20 mouse cellular contexts compared by ENCODE assay signal in the genomic region with DNA sequence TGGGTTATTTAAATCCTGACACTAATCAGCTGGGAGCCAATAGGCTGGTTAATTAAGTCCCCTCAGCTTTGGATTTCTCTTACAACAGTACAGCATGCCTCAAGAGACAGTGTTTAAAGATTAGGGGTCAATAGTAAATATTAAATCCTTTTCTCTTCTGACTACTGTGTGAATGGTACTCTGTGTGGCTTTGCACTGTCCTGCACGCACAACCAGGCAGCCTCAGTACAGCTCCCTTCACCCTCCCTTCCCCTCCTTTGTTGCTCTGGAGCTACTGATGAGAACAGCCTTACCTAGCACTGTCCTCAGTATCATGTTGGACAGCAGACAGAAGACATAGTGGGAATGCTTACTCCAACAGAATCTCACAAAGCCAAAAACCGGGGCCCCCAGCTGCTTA. TPM values are rescaled to one million over a fixed set of nuclear protein-coding genes. Genes with fewer than 3 reads are reported as not detected.
DNase-seq lines count a peak whose midpoint lies in the region; ATAC-seq and TF ChIP-seq lines count a peak whose summit lies in the region.
"Had no signal": no experiment of that assay in that cellular context is flagged by ENCODE, and none has a peak within 500 bp of the region (broad histone marks: within the 10 kb centered on the region; RNA-seq: fewer than 3 reads in every experiment).

No protein-coding gene starts in this region.

- no peak for TF ChIP-seq CTCF in midbrain, postnatal 0 days (IDR thresholded peaks at IDR 0.05)
- TF ChIP-seq CTCF in embryonic fibroblast, embryonic 13.5 days (IDR thresholded peaks at IDR 0.05; ENCODE audit: borderline replicate concordance, insufficient read depth, low read length), result no peak

- DNase-seq in heart, adult 11 months, result peak; percentile 48
- DNase-seq in midbrain, postnatal 0 days (ENCODE audit: low spot score), result no peak
- DNase-seq in Muller cell, postnatal 12 days (ENCODE audit: inconsistent ontology term), result no peak
- DNase-seq in heart, adult 9 months (ENCODE audit: low spot score in 2 of 2), result no peak
- DNase-seq: adrenal gland, postnatal 25 days; B cell, adult 2 months; cerebellum, adult 2 months; heart, postnatal 10 days; liver, embryonic 13.5 days had no signal

- H3K4me2 ChIP-seq in heart, embryonic 12.5 days, result no peak overlapping the region
- H3K4me2 ChIP-seq in midbrain, embryonic 12.5 days (replicated peaks), result no peak overlapping the region
- H3K4me2 ChIP-seq in midbrain, postnatal 0 days (ENCODE audit: low read depth, low read length, poor library complexity, severe bottlenecking), result no peak overlapping the region
- H3K4me2 ChIP-seq in midbrain, embryonic 16.5 days (ENCODE audit: low read length), result no peak overlapping the region
- H3K4me2 ChIP-seq: kidney, embryonic 15.5 days; liver, embryonic 13.5 days had no signal

- no peaks in the 10 kb centered on the region for H3K27me3 ChIP-seq in heart, embryonic 12.5 days (replicated peaks)
- H3K27me3 ChIP-seq in midbrain, embryonic 12.5 days, result no peaks in the 10 kb centered on the region
- no peaks in the 10 kb centered on the region for H3K27me3 ChIP-seq in midbrain, postnatal 0 days (ENCODE audit: insufficient read depth, low read length)
- H3K27me3 ChIP-seq in midbrain, embryonic 16.5 days (ENCODE audit: control insufficient read depth, insufficient read depth, low read depth, low read length), result no peaks in the 10 kb centered on the region
- H3K27me3 ChIP-seq: kidney, embryonic 15.5 days; liver, embryonic 13.5 days; Patski had no signal

- TF ChIP-seq POLR2A in embryonic fibroblast, embryonic 13.5 days (IDR thresholded peaks at IDR 0.05; ENCODE audit: low read depth, low read length), result no peak

- H3K27ac ChIP-seq in heart, embryonic 12.5 days (ENCODE audit: poor library complexity, severe bottlenecking), result no peak overlapping the region
- 0 out of 2 replicates have a peak overlapping the region, but pooled peaks have one; percentile 39 for H3K27ac ChIP-seq in midbrain, embryonic 12.5 days (replicated peaks)
- no peak overlapping the region for H3K27ac ChIP-seq in midbrain, postnatal 0 days (ENCODE audit: low read depth, low read length)
- H3K27ac ChIP-seq in embryonic fibroblast, embryonic 13.5 days (ENCODE audit: insufficient read depth, low read length), result peak overlapping the region; percentile 80
- H3K27ac ChIP-seq in midbrain, embryonic 16.5 days (ENCODE audit: low read length), result no peak overlapping the region
- H3K27ac ChIP-seq: heart, adult 2 months; kidney, embryonic 15.5 days; liver, embryonic 13.5 days had no signal

- no peaks in the 10 kb centered on the region; the same call in 1 of the 2 replicates for H3K9me3 ChIP-seq in heart, embryonic 12.5 days (replicated peaks)
- H3K9me3 ChIP-seq in midbrain, embryonic 12.5 days, result no peaks in the 10 kb centered on the region
- H3K9me3 ChIP-seq in midbrain, postnatal 0 days (ENCODE audit: low read length), result no peaks in the 10 kb centered on the region
- H3K9me3 ChIP-seq in midbrain, embryonic 16.5 days (replicated peaks; ENCODE audit: control insufficient read depth, low read length, poor library complexity, severe bottlenecking), result peaks cover 4% of the 10 kb centered on the region; the same call in 1 of the 2 replicates
- H3K9me3 ChIP-seq: kidney, embryonic 15.5 days; liver, embryonic 13.5 days had no signal

- peaks cover 21% of the 10 kb centered on the region for H3K4me1 ChIP-seq in heart, embryonic 12.5 days (replicated peaks)
- H3K4me1 ChIP-seq in midbrain, embryonic 12.5 days, result peaks cover 13% of the 10 kb centered on the region
- H3K4me1 ChIP-seq in midbrain, postnatal 0 days (ENCODE audit: insufficient read depth, low read length), result no peaks in the 10 kb centered on the region
- peaks cover 13% of the 10 kb centered on the region; the same call in 1 of the 2 replicates for H3K4me1 ChIP-seq in embryonic fibroblast, embryonic 13.5 days (ENCODE audit: control insufficient read depth, insufficient read depth, low read length)
- H3K4me1 ChIP-seq in midbrain, embryonic 16.5 days (ENCODE audit: control insufficient read depth, insufficient read depth, low read length), result peaks cover 7% of the 10 kb centered on the region

- no peak overlapping the region for H3K4me3 ChIP-seq in heart, embryonic 12.5 days
- no peak overlapping the region for H3K4me3 ChIP-seq in midbrain, embryonic 12.5 days
- no peak overlapping the region for H3K4me3 ChIP-seq in midbrain, postnatal 0 days (ENCODE audit: low read depth, low read length)
- no peak overlapping the region for H3K4me3 ChIP-seq in embryonic fibroblast, embryonic 13.5 days (ENCODE audit: insufficient read depth, low read length)
- H3K4me3 ChIP-seq in midbrain, embryonic 16.5 days (ENCODE audit: low read depth, low read length), result no peak overlapping the region
- H3K4me3 ChIP-seq: heart, adult 2 months; kidney, embryonic 15.5 days; liver, embryonic 13.5 days; myocyte had no signal

- peaks cover 4% of the 10 kb centered on the region; the same call in 1 of the 2 replicates for H3K36me3 ChIP-seq in heart, embryonic 12.5 days
- H3K36me3 ChIP-seq in midbrain, embryonic 12.5 days, result no peaks in the 10 kb centered on the region
- H3K36me3 ChIP-seq in midbrain, postnatal 0 days (ENCODE audit: insufficient read depth, low read length), result no peaks in the 10 kb centered on the region
- no peaks in the 10 kb centered on the region for H3K36me3 ChIP-seq in midbrain, embryonic 16.5 days (ENCODE audit: control insufficient read depth, insufficient read depth, low read length)
- H3K36me3 ChIP-seq: kidney, embryonic 15.5 days; liver, embryonic 13.5 days had no signal

- 79% methylated on average over 2 of the region's 2 CpGs for WGBS in heart, embryonic 12.5 days
- 62% methylated on average over 2 of the region's 2 CpGs for WGBS in midbrain, embryonic 12.5 days
- 53% methylated on average over 2 of the region's 2 CpGs for WGBS in midbrain, postnatal 0 days
- WGBS in midbrain, embryonic 16.5 days, result 60% methylated on average over 2 of the region's 2 CpGs

- no peak overlapping the region for H3K9ac ChIP-seq in heart, embryonic 12.5 days
- no peak overlapping the region for H3K9ac ChIP-seq in midbrain, embryonic 12.5 days (replicated peaks)
- no peak overlapping the region for H3K9ac ChIP-seq in midbrain, postnatal 0 days (replicated peaks; ENCODE audit: low read length, poor library complexity, severe bottlenecking)
- H3K9ac ChIP-seq in midbrain, embryonic 16.5 days (ENCODE audit: low read depth, low read length), result no peak overlapping the region
- H3K9ac ChIP-seq: kidney, embryonic 15.5 days; liver, embryonic 13.5 days had no signal

- no peak for ATAC-seq in heart, embryonic 12.5 days (ENCODE audit: insufficient number of reproducible peaks, low FRiP score)
- ATAC-seq in midbrain, embryonic 12.5 days (ENCODE audit: low FRiP score, low read depth), result peak; percentile 52; the same call in 1 of the 2 replicates
- no peak for ATAC-seq in midbrain, postnatal 0 days (ENCODE audit: low FRiP score)
- peak; percentile 62; the same call in 1 of the 2 replicates for ATAC-seq in midbrain, embryonic 16.5 days
- ATAC-seq: activated CD4-positive, CD25-positive, alpha-beta regulatory T cell, adult 4 months; inflammation-experienced regulatory T-cells, adult 6 months; Patski had no signal

RNA-seq across cellular contexts. Expression of a gene that starts 56.9 kb away (rescaled TPM):
- polyA plus RNA-seq in heart, embryonic 12.5 days (2016; fragmentation: Nextera tagmentation; extraction: Ambion mirVana), result not detected in 2 replicates
- 0.08 TPM in 1 of 2 replicates, not detected in the other for polyA plus RNA-seq in midbrain, embryonic 12.5 days (2016; fragmentation: Nextera tagmentation; extraction: Ambion mirVana)
- total RNA-seq in midbrain, postnatal 0 days (2014; rRNA removed), result 0.05 TPM in 1 of 2 replicates, not detected in the other
- polyA plus RNA-seq in midbrain, postnatal 0 days (2015; fragmentation: Nextera tagmentation; extraction: Ambion mirVana), result 0.14 and 0.15 TPM in 2 replicates
- polyA plus RNA-seq in embryonic fibroblast, embryonic 13.5 days (2011; ENCODE audit: insufficient read length, low read depth, missing spikeins), result 0.12 and 0.16 TPM in 2 replicates
- polyA plus RNA-seq in midbrain, embryonic 16.5 days (2015; fragmentation: Nextera tagmentation; extraction: Ambion mirVana), result 0.19 TPM in 1 of 2 replicates, not detected in the other
- total RNA-seq: adrenal gland, postnatal 25 days; gastrocnemius, postnatal 10 days had no signal
- polyA plus RNA-seq: liver, embryonic 13.5 days had no signal

RNA-seq across cellular contexts. Expression of a gene that starts 58.8 kb away (rescaled TPM):
- polyA plus RNA-seq in heart, embryonic 12.5 days (2016; fragmentation: Nextera tagmentation; extraction: Ambion mirVana), result 17.1 TPM in 2 replicates
- polyA plus RNA-seq in midbrain, embryonic 12.5 days (2016; fragmentation: Nextera tagmentation; extraction: Ambion mirVana), result 4.6 and 5.2 TPM in 2 replicates
- total RNA-seq in midbrain, postnatal 0 days (2014; rRNA removed), result 3.9 and 5.4 TPM in 2 replicates
- polyA plus RNA-seq in midbrain, postnatal 0 days (2015; fragmentation: Nextera tagmentation; extraction: Ambion mirVana), result 2.3 TPM in 2 replicates
- polyA plus RNA-seq in embryonic fibroblast, embryonic 13.5 days (2011; ENCODE audit: insufficient read length, low read depth, missing spikeins), result 9.4 and 17.0 TPM in 2 replicates
- 4.6 and 5.4 TPM in 2 replicates for polyA plus RNA-seq in midbrain, embryonic 16.5 days (2015; fragmentation: Nextera tagmentation; extraction: Ambion mirVana)

Comparison
In these comparisons a context has a peak if more than half of its experiments do, and no peak if none do; other contexts are left out.
1. ATAC-seq: peak in midbrain, embryonic 12.5 days (single experiment) and midbrain, embryonic 16.5 days (single experiment); none in heart, embryonic 12.5 days (single experiment) and midbrain, postnatal 0 days (single experiment).
2. H3K27ac ChIP-seq: peak in midbrain, embryonic 12.5 days (single experiment) and embryonic fibroblast, embryonic 13.5 days (single experiment); none in heart, embryonic 12.5 days (single experiment), midbrain, postnatal 0 days (single experiment) and midbrain, embryonic 16.5 days (single experiment).